Mouse (Mus musculus): ENCODE measurements around the gene Atrn.

Gene Atrn

DNA sequence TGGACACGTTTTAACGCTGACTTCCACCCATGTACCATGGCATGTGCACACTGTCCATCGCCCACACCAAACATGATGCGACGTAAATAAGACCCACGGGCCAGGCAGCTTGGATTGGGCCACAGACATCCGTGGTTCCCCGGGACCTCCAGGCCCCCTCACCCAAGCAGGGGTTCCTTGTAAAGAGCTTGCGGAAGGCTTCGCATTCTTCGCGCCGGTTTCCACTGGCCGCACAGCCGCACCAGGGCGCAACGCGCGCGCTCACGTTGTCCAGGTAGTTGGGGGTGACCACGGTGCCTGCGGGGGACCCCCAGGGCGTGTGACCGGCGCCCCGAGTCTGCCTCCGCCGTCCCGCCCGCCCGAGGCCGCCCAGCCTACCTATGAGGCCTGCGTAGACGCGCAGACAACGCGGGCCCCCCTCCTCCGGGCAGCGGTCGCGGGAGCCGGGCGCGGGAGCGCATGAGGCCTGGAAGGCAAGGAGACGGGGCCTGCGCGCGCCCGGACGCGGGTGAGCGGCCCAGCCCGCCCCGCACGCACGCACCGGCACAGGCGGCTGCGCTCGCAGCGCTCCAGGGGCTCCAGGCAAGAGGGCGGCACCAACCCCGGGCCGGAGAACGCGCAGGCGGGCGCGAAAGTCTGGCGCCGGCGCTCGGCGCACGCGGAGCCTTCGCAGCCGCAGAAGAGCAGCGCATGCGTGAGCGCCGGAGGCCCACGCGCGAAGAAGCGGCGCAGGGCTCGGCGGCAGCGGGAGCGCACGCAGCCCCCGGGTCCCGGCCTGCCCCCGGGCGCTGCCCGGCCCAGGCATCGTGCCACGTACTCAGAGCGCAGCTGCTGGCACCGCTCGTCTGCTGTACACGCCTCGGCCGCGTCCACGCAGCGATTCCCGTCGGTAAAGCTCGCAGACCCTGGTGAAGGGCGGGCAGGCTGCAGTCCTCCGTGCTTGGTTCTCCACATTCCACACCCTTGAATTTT, 134.8 kb downstream of the Atrn start:
- no peak for DNase-seq (ENCODE audit: low read depth)

GRCm38 (mm10) chr2:131042988-131043387, 136.7 kb downstream of the Atrn start, which contains the start of gene Gfra4:
TSS of gene Gfra4 (minus strand) at chr2:131043088.
- DNase-seq (ENCODE audit: low read depth) = no peak

DNA sequence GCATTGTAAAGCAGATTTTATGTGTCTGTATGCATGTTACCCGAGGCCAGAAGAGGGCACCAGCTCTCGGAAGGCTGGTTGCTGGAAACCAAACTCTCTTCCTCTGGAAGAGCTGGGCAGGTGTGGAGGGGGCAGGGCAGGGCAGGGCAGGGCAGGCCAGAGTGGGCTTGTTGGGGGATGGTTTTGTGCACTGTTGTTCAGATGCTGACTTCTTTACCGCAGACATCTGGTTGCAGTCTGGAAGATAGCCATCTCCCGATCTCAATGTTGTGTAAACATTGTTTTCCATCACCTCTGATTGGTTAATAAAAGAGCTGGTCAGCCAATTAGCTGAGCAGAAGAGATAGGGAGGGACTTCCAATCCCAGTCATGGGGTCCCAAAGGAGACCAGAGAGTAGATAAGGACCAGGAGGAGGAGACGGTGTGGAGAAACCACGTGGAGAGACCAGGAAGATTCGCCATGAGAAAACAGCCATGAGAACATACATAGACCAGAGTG, 138.1 kb downstream of the Atrn start:
- peak; percentile 42 for DNase-seq (ENCODE audit: low read depth)

DNA sequence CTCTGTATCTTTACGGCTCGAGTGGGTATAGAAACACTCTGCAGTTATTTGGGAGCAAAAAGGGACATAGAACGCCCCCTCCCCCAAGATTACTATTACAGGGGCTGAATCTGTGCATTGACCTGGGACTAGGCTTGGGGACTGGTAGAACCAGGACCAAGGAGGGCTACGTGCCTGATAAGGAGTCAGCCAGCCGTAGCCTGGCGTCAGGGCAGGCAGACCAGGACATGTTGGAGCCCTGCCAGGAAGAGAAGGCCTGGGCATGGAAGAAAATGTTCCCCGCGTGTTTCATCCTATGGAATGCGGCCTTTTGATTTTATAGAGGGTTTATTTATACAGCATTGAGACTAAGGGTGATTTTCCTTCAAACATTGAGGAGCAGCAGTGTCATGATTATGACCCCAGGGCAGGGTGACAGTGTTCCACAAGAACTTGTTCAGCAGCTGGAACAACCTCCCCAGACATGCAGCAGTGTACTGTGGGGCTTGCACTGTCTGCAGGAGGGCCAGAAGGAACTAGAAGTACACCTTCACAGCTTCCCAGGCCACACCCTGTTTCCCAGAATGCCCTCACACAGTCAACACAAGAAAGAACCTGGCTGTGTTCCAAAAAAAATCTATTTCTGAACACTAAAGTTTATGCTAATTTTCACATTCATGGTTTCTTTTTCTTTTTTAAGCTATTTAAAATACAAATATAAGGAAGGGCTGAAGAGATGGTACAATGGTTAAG, 138.9 kb downstream of the Atrn start:
- peak; percentile 37 for DNase-seq (ENCODE audit: low read depth)

DNA sequence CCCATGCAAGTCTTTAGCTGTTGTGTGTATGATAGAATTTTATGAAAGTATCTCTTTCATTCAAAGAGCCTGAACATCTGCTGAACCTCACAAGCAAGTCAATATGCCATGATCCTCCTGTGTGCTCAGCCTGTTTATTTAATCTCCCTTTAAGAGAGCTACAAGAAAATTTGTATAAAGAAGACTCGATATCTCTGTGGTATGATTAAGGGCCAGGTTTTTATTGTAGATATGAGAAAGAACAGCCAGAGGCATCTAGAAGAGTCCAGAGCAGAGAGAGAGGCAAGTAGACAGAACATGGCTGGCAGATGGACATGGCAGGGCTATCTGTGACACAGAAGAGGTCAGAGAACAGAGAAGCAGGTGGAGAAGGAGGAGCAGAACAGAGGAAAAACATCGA, 139.7 kb downstream of the Atrn start:
- DNase-seq (ENCODE audit: low read depth) = no peak

DNA sequence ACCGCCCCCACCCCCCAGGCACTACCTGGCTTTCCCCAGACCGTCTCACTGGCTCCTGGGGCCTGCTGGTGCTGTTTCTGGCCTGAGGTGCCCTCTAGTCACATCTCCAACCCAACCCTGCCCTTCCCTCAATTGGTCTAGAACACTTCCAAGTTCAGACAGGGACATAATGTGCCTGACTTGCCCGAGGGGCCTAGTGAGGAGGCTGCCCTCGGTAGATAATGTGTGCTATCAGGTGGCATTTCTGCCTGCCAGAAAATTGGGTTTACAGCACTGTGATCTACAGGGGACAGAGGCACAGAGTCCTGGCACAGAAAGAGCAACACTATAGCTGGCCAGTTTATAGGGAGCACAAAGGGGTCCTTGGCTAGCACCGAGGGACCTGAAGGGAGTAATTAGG, 145.7 kb downstream of the Atrn start:
- no peak for DNase-seq (ENCODE audit: low read depth)

DNA sequence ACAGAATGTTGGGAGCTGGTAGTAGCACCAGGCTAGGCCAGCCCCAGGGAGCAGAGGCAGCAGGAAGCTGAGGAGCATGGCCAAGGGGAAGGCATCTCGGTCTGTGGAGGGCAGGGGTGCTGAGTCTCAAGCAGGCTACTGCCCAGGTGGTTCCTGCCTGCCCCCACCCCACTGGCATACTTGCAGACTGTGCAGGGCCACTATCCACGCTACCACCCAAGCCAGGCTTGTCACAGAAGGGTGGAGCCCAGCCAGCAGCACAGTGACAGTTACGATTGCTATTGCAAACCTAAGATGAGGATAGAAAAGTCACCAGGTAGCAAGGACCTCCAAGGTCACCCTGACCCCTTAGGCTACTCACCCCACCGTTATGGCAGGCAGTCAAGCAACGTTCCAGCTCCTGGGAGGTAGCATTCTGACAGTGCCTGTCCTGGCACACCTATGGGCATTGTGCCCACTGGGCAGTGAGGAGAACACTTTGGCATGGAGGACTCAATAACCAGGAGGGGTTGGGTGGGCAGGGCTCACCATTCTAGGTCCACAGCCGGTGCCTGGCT, 146.6 kb downstream of the Atrn start:
- no peak for DNase-seq (ENCODE audit: low read depth)

DNA sequence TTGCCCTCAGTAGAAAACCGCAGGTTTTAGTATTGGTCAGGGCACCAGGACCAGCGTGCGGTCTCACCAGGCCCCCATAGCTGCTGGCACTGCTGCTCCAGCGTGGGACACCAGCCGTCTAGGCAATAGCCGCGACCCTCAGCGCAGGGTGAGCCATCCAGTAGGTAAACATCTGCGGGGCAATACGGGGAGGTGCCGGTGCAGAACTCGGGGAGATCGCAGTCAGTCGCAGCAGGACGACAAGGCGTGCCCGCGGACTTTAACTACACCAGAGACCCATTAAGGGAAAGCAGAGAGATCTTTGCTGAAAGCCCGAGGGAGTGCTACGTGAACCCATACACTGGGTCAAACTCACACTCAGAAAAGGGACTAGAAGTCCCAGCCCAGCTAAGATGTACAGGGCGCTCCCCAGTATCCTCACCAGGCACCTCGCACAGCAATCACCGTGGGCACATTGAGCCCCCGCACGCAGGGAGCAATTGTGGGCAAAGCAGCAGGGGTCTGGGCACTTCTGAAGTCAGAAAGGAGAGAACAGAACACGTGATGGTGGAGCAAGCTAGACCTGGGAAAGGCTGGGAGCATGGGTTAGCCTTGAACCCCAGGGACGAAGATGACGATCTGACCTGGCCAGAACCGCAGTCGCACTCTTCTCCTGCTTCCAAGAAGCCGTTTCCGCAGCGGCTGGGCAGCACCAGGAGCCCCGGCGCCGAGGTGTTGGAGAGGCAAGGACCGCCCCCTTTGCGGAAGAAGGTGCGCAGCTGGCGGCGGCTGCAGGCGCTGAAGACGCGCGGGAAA, 147.8 kb downstream of the Atrn start:
- DNase-seq (ENCODE audit: low read depth) = no peak

- no peak for DNase-seq (ENCODE audit: low read depth)
These were observed 148.5 kb downstream of the Atrn start for GRCm38 (mm10) chr2:131054646-131055264.

DNA sequence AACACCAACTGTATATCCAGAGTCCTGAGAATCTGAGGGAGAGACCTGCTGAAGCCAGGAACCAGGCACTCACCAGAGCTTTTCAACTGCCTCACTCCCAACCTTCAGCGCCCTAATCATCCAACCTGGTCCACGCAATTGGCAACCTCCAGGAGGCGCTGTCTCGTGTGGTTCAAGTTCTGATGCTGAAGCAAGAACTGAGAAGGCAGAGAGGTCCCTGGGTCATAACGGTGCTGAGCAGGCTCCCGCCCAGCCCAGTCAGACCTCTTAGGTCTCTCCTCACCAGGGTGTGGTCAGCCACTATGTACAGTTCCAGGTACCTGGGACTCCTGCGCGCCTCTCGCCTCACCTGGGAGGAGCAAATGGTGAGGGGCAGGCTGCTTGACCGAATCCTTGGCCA, 149.3 kb downstream of the Atrn start:
- DNase-seq (ENCODE audit: low read depth) = peak; percentile 83

DNA sequence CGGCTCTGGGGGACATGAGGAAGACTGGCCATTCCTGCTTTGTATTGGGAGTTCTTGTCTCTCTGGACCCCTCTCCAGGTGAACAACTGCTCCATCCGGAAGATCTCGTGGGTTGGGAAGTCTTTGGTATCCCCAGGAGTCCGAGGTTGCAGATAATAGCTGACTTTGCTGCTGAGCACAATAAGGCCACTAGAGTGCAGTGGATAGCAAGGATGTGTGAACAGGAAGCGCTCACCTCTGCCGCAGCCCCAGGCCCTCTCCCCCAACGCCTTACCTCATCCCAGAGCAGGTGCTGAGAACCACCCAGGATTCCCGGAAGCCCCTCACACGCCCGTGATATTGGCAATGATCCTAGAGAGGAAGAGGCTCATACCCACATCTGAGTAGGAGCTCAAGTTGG, 149.9 kb downstream of the Atrn start:
- DNase-seq (ENCODE audit: low read depth) = peak; percentile 82

DNA sequence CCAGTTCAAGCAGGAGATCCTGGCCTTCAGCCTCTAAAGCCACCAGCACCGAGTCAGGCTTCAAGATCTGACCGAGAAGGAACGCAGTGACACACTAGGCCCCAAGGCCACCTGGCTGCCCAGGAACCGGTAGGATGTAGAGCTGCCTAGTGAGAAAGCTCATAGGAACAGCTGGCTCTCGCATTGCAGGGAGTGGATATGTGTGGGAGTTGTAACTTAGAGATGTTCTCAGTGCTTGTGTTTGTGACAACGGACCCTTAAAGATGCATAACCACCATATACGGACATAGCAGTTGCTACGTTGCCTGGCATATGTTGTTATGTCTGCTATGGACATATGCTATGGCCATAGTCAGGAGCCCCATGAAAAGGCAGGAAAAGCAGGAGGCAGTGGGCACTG, 152.4 kb downstream of the Atrn start:
- DNase-seq (ENCODE audit: low read depth) = no peak

DNA sequence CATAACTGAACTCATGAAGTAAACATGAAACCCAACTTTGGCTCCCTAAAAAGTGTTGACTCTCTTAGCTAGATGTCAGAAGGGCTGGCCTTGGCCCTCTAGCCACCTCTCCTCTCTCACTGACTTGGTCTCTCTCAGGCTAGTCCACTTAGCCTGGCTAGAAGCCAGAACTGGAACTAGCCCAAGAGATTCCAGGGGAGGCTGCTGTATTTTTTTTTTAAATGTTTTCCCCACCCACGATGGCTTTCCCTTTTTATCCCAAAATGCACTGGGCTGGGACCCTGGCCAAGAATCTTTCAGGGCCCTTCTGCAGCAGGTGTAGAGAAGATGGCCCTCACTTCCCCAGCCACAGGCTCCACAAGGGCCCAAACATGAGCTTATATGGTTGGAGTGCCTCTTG, 153.1 kb downstream of the Atrn start:
- peak; percentile 98 for DNase-seq (ENCODE audit: low read depth)

- peak; percentile 86 for DNase-seq (ENCODE audit: low read depth)
These were observed 153.7 kb downstream of the Atrn start for GRCm38 (mm10) chr2:131059781-131060540.

DNA sequence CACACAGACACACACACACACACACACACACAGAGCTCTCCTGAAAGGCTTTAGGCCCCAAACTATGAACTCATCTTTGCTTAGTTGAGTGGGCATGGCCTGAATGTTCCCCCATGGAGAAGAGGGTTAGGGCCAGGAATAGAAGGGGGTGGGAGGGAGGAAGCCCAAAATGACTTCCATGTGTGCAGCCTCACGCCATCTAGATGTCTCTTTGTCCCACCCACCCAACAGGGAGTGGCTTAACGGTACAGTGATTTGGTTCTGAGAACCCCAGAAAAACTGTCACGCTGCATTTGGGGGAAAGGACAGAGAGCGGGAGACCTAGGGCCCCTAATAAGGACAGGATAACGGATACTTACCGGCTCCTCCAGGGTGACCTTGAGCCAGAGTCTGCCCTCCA, 154.5 kb downstream of the Atrn start:
- DNase-seq (ENCODE audit: low read depth) = peak; percentile 91

DNA sequence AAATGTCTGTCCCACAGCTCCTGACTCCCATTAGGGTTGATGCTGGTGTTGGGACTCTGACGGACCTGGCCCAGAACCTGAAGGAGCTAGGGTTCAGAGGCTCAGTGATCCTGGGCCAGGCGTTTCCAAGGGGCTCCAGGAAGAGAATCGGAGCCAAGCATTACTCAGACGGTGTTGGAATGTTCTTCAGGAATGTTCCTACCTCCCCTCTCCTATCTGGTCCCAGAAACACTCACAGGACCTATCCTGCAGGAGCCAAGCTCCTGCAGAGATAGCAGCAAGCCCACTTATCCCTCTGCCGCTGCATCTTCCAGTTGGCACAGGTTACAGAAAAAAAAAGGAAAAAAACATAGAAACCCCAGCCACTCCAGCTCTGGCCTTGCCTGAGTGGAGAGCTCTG, 155.3 kb downstream of the Atrn start:
- peak; percentile 65 for DNase-seq (ENCODE audit: low read depth)

- DNase-seq (ENCODE audit: low read depth) = no peak
These were observed 157.1 kb downstream of the Atrn start, which contains the start of gene Adam33 for GRCm38 (mm10) chr2:131063404-131063864. TSS of gene Adam33 (minus strand) at chr2:131063814.

DNA sequence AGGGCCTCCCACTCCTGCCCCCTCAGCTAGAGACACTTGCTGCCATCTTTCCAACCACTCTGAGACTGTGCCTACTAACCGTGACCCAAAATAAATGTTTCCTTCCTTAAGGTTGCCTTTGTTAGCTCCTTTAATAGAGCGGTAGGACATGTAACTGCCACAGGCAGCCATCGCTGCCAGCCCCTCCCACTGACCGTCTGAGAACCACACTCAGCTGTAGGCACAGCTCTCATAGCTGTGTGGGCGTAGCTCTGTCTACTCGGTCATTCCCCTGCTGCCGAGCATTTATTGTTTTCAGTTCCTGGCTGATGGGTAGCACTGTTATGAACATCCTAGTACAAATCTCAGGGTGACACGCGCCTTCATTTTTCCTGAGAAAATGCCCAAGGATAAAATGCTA, 160.0 kb downstream of the Atrn start:
- no peak for DNase-seq (ENCODE audit: low read depth)

- DNase-seq (ENCODE audit: low read depth) = peak; percentile 92
These were observed 161.2 kb downstream of the Atrn start for GRCm38 (mm10) chr2:131067481-131067880.

- no peak for DNase-seq (ENCODE audit: low read depth)
These were observed 166.2 kb downstream of the Atrn start for GRCm38 (mm10) chr2:131072536-131072935.

Measured in NIH3T3 (cell line).